Mouse (Mus musculus) testis, postnatal 14 days (tissue): ENCODE data around the gene Ush1g.

Source experiments
- DNase-seq: peaks from one replicate; pipeline ENCODE4 v3.0.0; 2021; ENCODE audit warnings: low spot score

Ush1g gene

GRCm38 (mm10) chr11:115269330-115270066 is 52.3 kb downstream of the Ush1g start:
- DNase-seq = no peak

- DNase-seq = no peak
Observed at GRCm38 (mm10) chr11:115267958-115268357, 53.9 kb downstream of the Ush1g start.

DNA sequence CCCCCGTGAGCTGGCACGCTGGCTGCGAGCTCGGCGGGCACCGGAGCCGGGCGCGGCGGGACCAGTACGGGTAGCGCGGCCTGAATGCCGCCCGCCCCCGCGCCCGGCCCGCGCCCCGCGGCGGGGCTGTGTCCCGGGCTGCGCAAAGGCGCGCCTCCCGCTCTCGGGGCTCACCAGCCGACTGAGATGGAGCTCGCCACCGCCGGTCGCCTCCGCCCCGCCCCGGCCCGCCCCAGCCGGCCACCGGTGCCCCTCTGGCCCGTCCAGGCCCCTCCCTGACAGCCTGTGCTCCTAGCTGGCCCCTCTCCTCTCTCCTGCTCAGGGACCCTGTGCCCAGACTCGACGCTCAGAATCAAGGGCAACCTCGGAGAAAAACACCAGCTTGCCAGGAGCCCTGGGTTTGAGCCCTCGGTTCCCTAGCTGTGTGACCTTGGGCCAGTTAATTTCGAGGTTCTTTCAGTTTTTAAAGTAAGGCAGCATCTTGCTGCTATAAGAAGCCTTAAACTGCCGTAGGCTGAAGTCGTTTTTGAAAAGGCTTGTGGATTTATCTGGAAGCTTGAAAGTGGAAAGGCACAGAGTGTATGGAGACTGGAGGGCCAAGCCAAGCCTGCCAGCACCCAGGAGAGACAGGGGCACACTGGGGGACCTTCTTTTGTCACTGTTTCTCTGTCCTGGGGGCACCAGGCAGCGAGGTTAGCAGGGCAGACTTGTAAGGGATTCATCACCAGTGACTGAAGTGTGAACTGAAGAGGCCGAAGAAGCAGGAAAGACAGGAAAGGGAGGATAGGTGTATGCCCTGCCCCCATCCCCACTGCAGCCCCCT is 54.6 kb downstream of the Ush1g start, which contains the start of gene Grin2c:
Gene Grin2c (minus strand): TSS at position 183 of the 823 bp plus-strand sequence.
- no peak for DNase-seq

DNA sequence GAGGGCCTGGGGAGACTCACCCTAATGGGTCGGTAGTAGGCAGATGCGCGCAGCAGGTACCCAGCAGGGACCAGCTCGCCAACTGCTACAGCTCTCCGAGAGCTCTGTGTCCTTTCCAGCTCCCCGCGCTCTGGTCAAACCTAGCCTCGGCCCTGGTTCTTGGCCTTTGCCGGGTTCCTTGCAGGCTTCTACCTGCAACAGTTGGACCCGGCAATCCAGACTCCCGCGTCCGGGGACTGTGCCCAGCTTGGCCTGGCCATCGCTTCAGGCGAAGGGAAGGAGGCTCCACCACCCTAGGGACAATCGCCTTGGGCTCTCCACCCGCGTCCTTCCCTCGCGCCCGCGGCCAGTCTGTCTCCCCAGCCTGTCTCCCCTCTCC is 55.5 kb downstream of the Ush1g start:
- no peak for DNase-seq

- no peak for DNase-seq
Observed at GRCm38 (mm10) chr11:115265771-115266399, 56.0 kb downstream of the Ush1g start.
